Mouse (Mus musculus): Measurements from ENCODE around the gene Aldh1a1.

DNA sequence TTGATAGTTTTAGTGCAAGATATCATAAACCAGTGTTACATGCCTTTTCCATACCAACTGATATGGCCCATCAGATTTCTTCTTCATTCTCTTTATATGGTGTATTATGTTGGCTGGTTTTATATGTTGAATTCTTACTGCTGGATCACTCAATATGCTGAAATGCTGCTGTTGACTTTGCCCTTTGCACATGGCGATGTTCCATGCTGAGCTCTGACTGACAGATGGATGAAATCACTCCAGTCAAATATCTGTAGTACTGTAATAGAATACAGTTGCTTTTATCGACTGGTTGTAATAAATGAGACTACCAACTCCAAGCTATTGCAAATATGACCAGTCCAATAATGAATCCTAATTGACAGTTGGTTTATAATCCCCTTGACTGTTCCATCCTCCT is 19.5 kb downstream of the Aldh1a1 start:
- TF ChIP-seq CTCF (IDR thresholded peaks at IDR 0.05; ENCODE audit: extremely low read depth, insufficient read length, insufficient replicate concordance, low read depth, low read length) (no peak), POLR2A (IDR thresholded peaks at IDR 0.05; ENCODE audit: low read depth, low read length) (no peak)
